Mouse (Mus musculus) ES-E14 (cell line): ENCODE results near the gene Tlr9.

Source experiments
- HCFC1 ChIP-seq: IDR thresholded peaks from 2 replicates; pipeline ENCODE4 v1.6.1; 2012; ENCODE audit warnings: low read length, inconsistent platforms, borderline replicate concordance; ENCODE audit not compliant: insufficient read depth
- MAFK ChIP-seq: IDR thresholded peaks from 2 replicates; pipeline ENCODE4 v1.6.1; 2014; ENCODE audit warnings: mild to moderate bottlenecking, low read depth, low read length, inconsistent platforms; ENCODE audit not compliant: insufficient read depth
- ZNF384 ChIP-seq: IDR thresholded peaks from 2 replicates; pipeline ENCODE4 v1.6.1; 2012; ENCODE audit warnings: low read depth, low read length, inconsistent platforms

GRCm38 (mm10) chr9:106265358-106266075 lies 43.1 kb downstream of the Tlr9 start:
- TF ChIP-seq HCFC1 (no peak), MAFK (no peak), ZNF384 (no peak)
